Mouse (Mus musculus) 3T3-L1 (cell line): ENCODE measurements around the gene Mark3.

ENCODE experiments used
- DNase-seq: peaks from one replicate; pipeline ENCODE4 v3.0.0-alpha.2; 2015; ENCODE audit warnings: low read depth, low spot score

The Mark3 gene

DNA sequence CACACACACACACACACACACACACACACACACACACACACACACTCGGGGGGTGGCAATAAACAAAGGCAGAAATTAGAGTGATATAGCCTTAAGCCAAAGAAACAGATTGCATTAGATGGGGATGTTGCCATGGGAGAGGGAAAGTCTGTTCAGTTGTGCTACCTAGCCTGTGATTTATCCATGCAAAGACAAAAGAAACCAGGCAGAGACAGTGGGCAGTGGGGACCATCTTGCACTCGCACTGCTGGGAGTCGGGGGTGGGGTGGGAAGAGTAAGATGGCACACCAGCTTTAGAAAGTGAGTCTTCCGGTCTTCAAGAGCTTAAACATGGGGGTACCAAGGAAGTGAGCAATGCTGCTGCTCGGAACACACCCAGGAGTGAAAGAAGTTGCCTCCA lies 14.0 kb upstream of the Mark3 start:
- DNase-seq, result no peak

DNA sequence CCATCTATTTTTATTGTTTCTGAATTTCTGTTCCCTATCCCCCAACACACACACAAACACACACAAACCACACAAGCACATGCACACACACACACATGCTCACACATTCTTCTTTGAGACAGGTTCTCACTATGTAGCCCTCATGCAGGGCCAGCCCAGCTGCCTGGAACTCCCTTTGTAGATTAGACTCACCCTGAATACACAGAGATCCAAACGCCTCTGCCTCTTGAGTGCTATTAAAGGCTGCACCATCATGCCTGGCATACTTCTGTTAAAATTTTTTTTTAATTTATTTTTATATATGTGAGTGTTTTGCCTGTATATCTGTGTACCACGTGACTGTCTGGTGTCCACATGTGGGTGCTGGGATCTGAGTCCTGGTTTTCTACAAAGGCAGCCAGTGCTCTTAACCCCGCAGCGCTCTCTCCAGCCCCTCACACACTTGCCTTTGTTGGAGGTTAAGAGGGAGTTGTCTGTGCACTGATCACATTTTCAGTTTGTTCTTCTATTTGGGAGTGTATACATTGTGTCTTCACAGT lies 12.0 kb upstream of the Mark3 start:
- DNase-seq, result no peak

DNA sequence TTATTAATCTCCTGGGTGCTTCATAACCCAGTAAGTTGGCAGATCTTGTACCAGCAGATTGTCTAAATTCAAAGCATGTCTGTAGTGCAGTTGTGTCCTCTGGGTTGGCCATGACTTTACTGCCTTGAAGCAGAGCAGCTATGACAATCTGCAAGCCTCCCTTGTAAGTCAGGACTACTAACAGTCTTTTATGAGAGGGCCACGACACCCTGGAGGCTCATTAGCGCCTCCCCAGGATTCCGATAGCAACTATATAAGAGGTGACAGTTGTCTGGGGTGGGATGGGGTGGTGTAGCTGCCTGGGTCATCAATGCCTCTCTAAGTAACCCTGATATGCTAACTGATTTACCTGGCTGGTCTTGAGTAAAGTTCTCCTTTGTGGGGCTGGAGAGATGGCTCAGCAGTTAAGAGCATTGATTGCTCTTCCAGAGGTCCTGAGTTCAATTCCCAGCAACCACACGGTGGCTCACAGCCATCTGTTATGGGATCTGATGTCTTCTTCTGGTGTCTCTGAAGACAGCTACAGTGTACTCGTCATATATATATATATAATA lies 11.2 kb upstream of the Mark3 start:
- no peak for DNase-seq

DNA sequence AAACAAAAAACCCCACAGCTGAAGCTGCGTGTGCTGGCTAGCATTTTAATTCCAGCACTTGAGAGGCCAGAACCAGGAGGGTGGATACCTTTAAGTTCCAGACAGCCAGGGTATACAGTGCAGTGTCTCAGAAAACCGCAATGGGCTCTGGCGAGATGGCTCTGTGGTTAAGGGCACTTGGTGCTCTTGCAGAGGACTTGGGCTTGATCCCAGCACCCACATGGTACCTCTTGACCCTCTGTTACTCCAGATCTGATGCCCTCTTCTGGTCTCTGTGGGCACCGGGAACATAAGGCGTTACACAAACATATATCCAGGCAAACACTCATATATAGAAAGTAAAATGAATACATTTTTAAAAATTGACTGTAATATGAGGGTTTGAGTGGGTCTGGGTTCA lies 9.0 kb upstream of the Mark3 start:
- DNase-seq, result peak; percentile 49

DNA sequence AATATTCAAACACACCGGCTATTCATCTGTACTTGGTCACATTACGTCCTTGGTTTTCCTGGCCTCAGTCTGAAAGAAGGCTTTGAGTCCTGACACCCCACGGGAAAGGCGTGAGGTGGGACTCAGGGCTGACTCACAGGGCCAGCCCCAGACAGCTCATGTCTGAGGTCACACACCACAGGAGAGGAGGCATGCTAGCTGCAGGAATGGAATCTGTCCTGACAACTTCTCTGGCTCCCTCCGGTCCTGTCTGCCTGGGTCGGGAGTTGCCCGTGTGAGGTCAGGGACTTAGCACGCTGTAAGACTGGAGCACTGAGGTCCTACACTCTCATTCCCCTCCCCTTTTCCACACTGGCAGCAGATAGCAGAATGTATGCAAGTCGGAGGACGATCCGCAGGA lies 5.5 kb upstream of the Mark3 start:
- peak; percentile 80 for DNase-seq

DNA sequence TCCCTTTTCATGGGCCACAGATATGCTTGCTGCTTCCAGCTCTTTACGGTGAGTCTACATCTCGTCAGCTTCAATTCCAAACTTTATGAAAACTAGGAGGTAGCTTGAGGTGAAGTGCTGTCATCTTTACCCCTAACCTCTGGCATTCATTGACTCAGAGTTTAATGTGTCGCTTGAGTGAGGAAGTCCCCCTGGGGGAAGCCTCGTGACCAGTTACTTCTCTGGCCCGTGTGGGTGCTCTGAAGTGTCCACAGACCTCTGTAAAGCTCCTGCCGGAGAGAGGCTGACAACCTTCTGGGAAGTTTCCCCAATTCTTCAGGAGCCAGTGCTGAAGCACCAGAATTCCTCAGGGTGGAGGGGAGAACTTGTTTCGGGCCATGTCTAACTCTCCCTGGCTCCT lies 1.9 kb upstream of the Mark3 start:
- DNase-seq, result no peak

DNA sequence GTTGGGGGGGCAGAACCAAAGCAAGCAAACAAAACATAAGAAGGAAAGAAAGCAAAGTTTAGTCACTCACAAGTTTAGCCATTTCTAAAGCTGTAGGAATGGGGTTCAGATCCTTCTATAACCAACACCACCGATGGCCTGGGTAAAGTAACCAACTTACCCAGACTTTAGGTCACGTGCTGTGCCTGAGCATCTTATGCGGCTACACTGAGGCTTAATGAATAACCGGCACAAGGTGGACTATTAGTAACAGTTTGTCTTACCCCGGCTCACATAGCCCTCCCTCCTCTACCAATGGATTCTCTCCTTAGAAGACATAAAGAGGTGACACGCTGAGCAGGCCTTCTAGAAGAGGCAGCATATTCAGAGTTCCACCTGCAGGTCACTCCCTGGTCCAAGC lies 1.0 kb upstream of the Mark3 start:
- DNase-seq, result no peak

DNA sequence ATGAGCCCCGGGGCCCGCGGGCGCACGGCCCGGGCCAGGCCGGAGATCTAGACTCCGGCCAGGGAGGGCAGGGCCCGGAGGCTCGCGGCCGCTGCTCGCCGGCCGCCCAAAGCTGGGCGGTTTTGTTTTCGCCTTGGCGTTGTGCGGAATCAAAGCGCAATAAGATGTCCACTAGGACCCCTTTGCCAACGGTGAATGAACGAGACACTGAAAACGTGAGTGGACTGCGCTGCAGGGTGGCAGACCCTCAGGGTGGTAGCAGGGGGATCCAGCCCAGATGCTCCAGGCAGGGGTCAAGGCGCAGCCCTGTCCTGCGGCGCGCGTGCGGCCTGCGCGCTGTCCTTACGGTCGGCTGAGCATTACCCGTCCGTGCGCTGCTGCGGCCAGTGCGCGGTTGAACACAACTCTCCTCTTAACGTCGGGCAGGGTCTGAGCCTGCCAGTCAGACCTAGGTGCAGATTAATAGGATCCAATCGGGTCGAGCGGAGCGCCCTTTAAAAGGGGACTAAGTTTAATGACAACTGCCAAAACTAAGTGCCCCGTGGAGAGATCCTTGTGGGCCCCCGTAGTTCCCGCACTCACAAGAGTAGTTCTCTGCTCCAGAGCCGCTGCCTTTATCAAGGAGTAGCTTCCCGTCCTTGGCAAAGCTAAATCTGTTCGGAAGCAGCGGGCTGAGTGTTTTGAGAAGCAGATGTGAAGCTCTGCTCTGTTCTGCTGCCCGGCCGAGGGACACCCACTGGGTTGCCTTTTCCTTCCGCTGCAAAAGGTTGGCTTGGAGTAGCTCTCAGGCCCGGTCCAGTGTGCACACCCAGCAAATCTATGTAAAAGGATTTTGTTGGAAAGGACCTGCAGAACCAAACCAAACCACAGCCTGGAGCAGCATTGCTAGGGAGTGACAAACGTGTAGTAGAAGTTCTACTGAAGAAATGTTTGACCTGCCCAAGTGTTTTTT lies 840 bp downstream of the Mark3 start:
- no peak for DNase-seq

DNA sequence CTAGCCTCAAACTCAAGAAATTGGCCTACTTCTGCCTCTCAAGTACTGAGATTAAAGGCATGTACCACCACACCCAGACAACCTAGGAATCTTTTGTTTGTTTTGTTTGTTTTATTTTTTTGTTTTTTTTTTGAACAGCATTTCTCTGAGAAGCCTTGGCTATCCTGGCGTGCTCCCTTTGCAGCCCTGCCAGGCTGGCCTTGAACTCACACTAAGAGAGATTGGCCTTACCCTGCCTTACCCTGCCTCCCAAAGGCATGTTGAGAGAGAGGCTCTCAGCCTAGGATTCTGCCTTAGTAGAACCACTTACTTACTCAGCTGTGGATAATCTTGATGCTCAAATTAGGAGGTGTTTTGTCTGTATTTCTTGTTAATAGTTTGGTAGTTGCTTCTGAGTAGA lies 8.7 kb downstream of the Mark3 start:
- DNase-seq, result no peak

DNA sequence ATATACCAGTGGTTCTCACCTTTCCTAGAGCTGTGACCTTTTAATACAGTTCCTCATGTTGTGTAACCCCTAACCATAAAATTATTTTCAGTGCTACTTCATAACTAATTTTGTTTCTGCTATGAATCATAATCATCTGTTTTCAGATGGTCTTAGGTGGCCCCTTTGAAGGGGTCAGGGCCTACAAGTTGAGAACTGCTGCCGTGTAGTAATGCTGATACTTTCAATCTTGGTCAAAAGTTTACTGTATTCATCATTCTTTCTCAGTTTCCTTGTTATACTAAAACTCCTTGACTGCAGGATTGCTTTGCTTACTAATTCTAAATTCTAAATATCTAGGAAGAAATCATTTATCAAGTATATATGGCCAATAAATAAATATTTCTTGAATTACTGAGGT lies 10.1 kb downstream of the Mark3 start:
- no peak for DNase-seq

DNA sequence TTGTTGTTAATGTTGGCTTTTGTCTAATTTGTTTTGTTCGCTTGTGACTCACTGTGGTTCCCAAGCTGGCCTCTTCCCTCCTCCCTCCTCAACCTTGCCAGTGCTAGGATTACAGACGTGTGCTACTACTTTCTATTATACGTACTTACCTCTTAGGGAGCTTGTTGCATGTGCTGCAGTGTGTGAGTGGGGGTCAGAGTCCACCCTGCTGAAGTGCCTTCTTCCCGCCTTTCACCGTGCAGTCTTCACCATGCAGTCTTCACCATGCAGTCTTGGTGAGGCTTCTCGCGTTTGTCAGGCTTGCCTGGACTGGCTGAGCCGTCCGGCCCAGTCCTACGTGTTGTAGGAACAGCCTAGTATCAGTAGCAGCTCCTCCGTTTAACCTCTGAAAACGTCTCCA lies 12.9 kb downstream of the Mark3 start:
- DNase-seq, result no peak

DNA sequence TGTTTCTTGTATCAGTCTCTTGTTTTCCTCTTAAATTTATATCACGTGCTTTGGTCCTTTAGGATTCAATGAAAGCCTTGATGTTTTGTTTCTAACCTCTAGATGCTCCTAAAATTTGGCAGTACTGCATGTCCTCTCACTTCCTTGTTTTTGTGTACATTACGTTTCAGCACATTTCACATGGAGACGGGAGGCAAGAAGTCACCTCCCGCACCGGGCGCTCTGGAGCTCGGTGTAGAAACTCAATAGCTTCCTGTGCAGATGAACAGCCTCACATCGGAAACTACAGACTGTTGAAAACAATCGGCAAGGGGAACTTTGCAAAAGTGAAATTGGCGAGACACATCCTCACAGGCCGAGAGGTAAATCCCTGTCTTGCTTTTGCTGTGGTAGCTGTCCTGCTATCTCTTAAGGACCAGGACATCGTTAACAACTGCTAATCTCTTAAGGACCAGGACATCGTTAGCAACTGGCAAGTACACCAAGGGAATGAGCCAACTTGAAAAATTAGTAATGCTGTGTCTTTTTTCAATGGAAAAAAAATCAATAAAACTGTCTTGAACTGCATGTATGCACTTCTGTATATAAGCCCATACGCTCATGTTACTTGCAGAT lies 18.2 kb downstream of the Mark3 start:
- no peak for DNase-seq

DNA sequence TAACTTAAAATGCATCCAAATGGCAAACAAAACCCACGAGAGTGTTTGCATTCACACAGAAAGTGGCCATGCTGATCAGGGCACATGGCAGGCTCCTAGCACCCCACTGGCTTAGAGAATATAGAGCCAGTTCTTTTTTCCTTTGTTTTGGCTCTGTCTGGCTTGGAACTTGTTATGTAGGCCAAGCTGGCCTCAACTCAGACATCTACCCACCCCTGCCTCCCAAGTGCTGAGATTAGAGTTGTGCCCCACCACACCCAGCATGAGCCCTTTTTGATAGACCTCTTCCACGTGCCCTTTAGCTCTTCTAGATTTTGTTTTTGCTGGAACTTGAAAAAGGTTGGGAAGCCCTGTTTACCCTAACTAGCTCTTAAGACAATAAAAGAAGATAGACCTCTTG lies 19.5 kb downstream of the Mark3 start:
- DNase-seq, result no peak

DNA sequence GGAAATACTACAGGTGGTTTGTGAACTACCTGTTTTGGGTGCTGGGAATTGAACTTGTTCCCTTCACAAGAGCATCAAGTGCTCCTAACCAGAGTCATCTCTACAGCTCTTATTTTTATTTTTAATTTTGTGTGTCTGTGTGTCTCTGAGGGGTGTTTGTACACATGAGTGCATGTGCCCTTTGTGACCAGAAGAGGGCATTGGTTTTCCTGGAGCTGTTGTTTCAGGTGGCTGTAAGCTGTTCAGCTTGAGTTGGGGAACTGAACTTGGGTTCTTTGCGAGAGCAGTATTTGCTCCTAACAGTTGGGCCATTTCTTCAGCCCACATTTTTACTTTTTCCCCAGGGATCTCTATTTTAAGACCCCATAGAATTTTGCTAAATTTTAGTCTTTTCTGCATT lies 23.0 kb downstream of the Mark3 start:
- no peak for DNase-seq

DNA sequence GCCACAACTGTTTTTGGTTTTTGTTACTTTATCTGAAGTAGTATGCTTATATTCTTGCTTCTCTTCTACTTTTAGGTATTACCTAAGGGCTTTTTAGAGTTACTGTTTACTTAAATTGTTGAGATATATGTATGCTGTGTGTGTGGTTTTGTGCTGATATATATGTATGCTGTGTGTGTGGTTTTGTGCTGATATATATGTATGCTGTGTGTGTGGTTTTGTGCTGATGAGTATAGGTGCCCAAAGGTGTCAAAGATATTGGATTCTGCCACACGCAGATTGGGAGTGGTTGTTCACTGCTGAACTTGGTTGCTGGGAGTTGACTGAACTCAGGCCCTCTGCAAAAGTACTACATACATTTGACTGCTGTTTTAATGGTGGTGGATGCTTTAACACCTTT lies 24.6 kb downstream of the Mark3 start:
- DNase-seq, result no peak

DNA sequence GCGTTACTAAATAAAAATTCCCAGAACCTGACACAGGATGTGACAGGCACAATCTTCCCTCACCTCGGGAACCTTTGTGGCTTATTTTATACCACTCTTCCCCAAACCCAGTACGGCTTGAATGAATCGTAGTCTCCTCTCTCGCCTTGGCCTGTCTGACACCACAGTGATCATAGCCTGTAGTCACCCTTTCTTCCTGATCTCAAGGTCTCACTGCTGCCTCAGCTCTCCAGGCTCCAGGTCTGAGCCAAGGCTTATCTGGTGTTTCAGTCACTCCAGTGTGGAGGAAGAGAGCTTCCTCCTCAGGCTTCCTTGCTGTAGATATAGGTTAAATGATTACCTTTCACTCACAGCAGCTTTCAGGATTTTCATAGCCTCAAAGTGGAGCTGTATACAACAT lies 25.3 kb downstream of the Mark3 start:
- DNase-seq, result peak; percentile 50

DNA sequence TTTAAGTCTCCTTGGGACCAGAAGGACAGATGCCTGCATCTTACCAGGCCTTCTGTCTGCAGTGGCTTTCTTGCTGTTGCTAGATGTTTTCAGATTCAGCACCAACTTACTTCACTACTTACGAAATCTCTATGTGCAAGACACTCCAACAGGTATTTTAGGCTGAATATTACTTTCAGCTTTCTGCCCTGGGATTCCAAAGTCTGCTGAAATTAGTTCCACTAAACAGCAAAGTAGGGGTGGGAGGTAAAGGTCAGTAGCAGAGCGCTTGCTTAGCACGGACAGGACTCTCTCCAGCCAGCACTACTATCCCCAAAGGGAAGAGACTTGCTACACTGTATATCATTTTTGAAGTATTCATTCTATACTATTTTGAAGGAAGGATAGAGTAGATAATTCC lies 29.5 kb downstream of the Mark3 start:
- no peak for DNase-seq

DNA sequence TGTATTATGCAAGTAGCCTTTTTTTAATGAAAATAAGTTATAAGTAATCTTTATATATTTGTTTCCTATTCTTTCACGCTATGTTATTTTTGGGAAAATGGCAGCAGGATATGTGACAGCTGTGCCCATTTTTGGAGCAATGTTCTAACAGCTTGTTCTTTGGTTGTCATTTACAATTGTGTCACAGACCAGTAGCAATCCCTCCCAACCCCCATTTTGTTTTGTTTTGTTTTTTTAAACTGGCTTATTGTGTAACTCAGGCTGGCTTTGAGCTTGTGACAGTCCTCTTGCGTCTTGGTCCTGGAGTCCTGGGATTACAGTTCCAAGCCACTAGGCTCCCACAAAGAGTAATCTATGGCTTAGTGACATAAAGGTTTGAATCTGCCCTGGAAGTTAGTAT lies 31.3 kb downstream of the Mark3 start:
- DNase-seq, result no peak

DNA sequence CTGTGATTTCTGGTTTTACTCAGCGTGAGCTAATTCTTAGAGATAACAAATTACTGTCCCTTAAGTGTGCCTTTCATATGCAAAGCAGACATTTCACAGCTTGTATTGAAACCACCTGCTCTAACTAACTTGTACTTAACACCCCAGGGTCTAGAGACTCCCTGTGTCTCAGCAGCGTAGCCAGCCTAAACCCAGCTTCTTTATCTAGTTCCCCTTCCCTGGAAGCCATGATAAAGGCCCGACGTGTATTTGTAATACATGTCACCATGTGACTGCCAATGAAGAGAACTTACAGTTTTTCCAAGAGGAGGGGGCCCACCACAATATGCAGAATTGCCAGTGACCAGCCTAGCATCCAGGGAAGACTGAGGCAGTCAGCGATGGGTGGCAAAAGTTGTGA lies 33.7 kb downstream of the Mark3 start:
- DNase-seq, result no peak

DNA sequence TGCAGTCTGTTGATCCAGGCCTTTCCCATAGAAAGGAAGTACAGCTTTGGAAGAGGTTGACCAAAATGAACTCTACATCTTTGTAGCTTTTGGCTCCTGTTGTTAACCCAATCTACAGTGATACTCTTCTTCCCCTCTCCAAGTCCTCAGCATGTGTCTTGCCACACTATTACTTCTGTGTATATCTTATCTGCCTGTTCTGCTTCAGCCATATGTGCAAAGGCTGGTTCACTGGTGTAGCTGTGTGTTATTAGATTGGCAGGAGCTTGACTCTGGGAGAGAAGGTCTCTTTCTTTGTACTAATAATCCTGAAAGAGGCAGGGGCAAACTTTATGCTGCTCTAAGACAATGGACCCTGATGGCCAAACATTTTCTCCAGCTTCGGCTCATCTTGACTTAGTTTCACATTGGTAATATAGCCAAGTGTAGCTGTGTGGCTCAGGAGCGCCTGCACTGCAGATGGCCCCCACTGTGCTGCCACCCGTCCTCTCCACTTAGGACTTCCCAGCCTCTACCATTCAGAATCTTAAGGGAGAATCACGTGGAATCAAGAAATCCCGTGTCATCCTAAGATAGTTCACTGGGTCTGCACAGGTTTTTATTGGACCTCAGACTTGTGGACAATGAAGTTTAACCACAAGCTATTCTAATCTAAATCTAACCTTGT lies 40.3 kb downstream of the Mark3 start:
- DNase-seq, result no peak

DNA sequence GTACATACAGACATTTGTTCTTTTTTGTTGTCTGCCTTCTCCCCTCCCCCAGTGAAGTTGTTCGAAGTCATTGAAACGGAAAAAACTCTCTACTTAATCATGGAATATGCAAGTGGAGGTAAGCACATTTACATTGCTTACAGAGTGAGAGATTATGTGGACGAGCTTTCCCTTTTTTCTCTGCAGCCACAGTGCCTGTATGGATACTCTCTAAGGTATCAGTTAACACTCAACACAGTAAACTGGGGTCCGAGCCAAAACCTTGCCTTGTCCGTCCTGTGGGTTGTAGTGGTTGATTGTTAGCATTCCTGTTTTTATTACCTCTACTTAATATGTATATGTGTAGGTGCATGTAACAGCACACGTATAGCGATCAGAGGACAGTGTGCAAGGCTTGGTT lies 43.9 kb downstream of the Mark3 start:
- DNase-seq, result no peak

DNA sequence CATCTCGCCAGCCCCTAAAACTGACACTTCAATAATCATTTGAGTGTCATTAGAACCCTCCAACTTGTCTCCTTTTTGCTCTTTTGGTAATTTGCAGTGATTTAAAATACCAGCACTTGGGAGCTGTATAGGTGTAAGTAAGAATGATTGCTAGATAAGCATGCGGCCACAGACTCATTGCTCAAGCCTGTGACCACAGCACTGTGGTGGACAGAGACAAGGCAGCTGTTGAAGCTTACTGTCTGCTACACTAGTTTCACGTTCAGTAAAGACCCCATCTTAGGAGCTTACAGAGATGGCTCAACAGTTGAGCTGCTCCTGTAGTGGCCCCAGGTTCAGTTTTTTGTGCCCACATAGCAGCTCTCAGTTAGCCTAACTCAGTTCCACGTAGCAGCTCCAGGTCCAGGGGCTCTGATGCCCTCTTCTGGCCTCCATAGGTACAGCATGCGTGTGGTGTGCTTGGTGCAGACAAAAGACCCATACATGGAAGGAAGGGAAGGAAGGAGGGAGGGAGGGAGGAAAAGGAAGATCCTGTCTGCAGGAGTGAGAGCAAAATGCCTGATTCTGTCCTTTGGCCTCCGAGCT lies 73.8 kb downstream of the Mark3 start:
- DNase-seq, result peak; percentile 78
